Mouse (Mus musculus) CH12.LX (cell line): ENCODE measurements around the gene Aurkb.
A peak's percentile ranks its signal among the peaks of the same experiment; 100 is the strongest.
"Not testable (repeated sequence)": the region's sequence is repeated elsewhere in the genome, so short reads cannot be mapped to it uniquely, and the experiment has no call there.

Experiments used
- CTCF ChIP-seq, 2 experiments: IDR thresholded peaks in 1 of 2; conservative IDR thresholded peaks in 1 of 2; 2 replicates each; pipeline ENCODE4 v1.5.1; 2011 to 2012; ENCODE audit warnings: low read depth in 2 of 2, low read length in 2 of 2, improper control_type of control experiment in 1 of 2, inconsistent platforms in 1 of 2, mild to moderate bottlenecking in 1 of 2, moderate library complexity in 1 of 2
- EP300 ChIP-seq: IDR thresholded peaks from 2 replicates; pipeline ENCODE4 v1.6.1; 2011; ENCODE audit warnings: low read length, improper control_type of control experiment
- MXI1 ChIP-seq: IDR thresholded peaks from 2 replicates; pipeline ENCODE4 v1.6.1; 2011; ENCODE audit warnings: mild to moderate bottlenecking, low read depth, low read length, improper control_type of control experiment
- NELFE ChIP-seq: IDR thresholded peaks from 2 replicates; pipeline ENCODE4 v1.6.1; 2011; ENCODE audit warnings: low read depth, low read length, improper control_type of control experiment
- NRF1 ChIP-seq: IDR thresholded peaks from 2 replicates; pipeline ENCODE4 v1.6.1; 2014; ENCODE audit warnings: low read depth, mild to moderate bottlenecking, inconsistent platforms, low read length, improper control_type of control experiment, moderate library complexity
- POLR2A ChIP-seq: IDR thresholded peaks from 2 replicates; pipeline ENCODE4 v1.6.1; 2011; ENCODE audit warnings: low read depth, mild to moderate bottlenecking, improper control_type of control experiment, low read length
- RCOR1 ChIP-seq: conservative IDR thresholded peaks from 2 replicates; pipeline ENCODE4 v1.6.1; 2012; ENCODE audit warnings: low read depth, mild to moderate bottlenecking, inconsistent platforms, low read length, improper control_type of control experiment
- TCF12 ChIP-seq: IDR thresholded peaks from 2 replicates; pipeline ENCODE4 v1.6.1; 2014; ENCODE audit warnings: low read depth, mild to moderate bottlenecking, inconsistent platforms, low read length, improper control_type of control experiment
- ZC3H11A ChIP-seq: IDR thresholded peaks from 2 replicates; pipeline ENCODE4 v1.6.1; 2012; ENCODE audit warnings: low read depth, mild to moderate bottlenecking, inconsistent platforms, low read length, improper control_type of control experiment
- ZMIZ1 ChIP-seq: IDR thresholded peaks from 2 replicates; pipeline ENCODE4 v1.6.1; 2012; ENCODE audit warnings: low read depth, mild to moderate bottlenecking, inconsistent platforms, low read length, improper control_type of control experiment

GRCm38 (mm10) chr11:69011445-69011844, 34.0 kb upstream of the Aurkb start:
- TF ChIP-seq CTCF (conservative IDR thresholded peaks at IDR 0.05 in 1 of 2, IDR thresholded peaks at IDR 0.05 in 1 of 2; ENCODE audit: low read depth in 2 of 2, low read length in 2 of 2): peak in 1 of 2 experiments; percentile 50; a peak in 2 of 4 replicates
- not testable (repeated sequence) for TF ChIP-seq MXI1, POLR2A, RCOR1, NELFE, ZMIZ1, EP300, TCF12, ZC3H11A, NRF1
